In genomic region chr3:92920364-92920763, GRCm38 (mm10) we compare ENCODE assay signal across 11 mouse cellular contexts. TPM values are rescaled to one million over a fixed set of nuclear protein-coding genes. Genes with fewer than 3 reads are reported as not detected.
A peak's percentile ranks its signal among the peaks of the same experiment; 100 is the strongest.
DNase-seq lines count a peak whose midpoint lies in the region; ATAC-seq and TF ChIP-seq lines count a peak whose summit lies in the region.
"Had no signal": no experiment of that assay in that cellular context is flagged by ENCODE, and none has a peak within 500 bp of the region (broad histone marks: within the 10 kb centered on the region; RNA-seq: fewer than 3 reads in every experiment).

No protein-coding gene starts in this region.

- DNase-seq in frontal cortex, postnatal 10 days (ENCODE audit: low spot score in 2 of 2) = no peak
- peak; percentile 19 for DNase-seq in midbrain, embryonic 10.5 days (ENCODE audit: low spot score)
- DNase-seq in adrenal gland, postnatal 25 days = peak; percentile 12
- no peak for DNase-seq in liver, postnatal 0 days
- DNase-seq in cerebellum, adult 11-12 months = no peak
- no peak for DNase-seq in gastrocnemius, postnatal 36 days

- no peak overlapping the region for H3K27ac ChIP-seq in midbrain, embryonic 10.5 days (replicated peaks)
- no peak overlapping the region for H3K27ac ChIP-seq in midbrain, embryonic 13.5 days
- H3K27ac ChIP-seq in liver, postnatal 0 days (ENCODE audit: low read depth) = no peak overlapping the region

- no peaks in the 10 kb centered on the region for H3K9me3 ChIP-seq in midbrain, embryonic 10.5 days (replicated peaks)
- H3K9me3 ChIP-seq in midbrain, embryonic 13.5 days = no peaks in the 10 kb centered on the region
- no peaks in the 10 kb centered on the region for H3K9me3 ChIP-seq in liver, postnatal 0 days (ENCODE audit: low read length)

- ATAC-seq in frontal cortex, adult (ENCODE audit: low TSS enrichment) = peak; percentile 94
- no peak for ATAC-seq in midbrain, embryonic 13.5 days
- ATAC-seq in liver, postnatal 0 days = no peak

- no peak for TF ChIP-seq EP300 in liver, postnatal 0 days (IDR thresholded peaks at IDR 0.05; ENCODE audit: low read depth)

- H3K4me2 ChIP-seq in midbrain, embryonic 13.5 days (replicated peaks) = no peak overlapping the region
- H3K4me2 ChIP-seq in liver, postnatal 0 days (ENCODE audit: low read depth, low read length) = no peak overlapping the region

- H3K4me3 ChIP-seq in midbrain, embryonic 10.5 days = no peak overlapping the region
- H3K4me3 ChIP-seq in midbrain, embryonic 13.5 days (replicated peaks) = no peak overlapping the region
- H3K4me3 ChIP-seq in liver, postnatal 0 days (ENCODE audit: low read depth, low read length) = no peak overlapping the region

- no peaks in the 10 kb centered on the region for H3K36me3 ChIP-seq in midbrain, embryonic 10.5 days
- H3K36me3 ChIP-seq in midbrain, embryonic 13.5 days = no peaks in the 10 kb centered on the region
- no peaks in the 10 kb centered on the region for H3K36me3 ChIP-seq in liver, postnatal 0 days (replicated peaks; ENCODE audit: insufficient read depth, low read length)
- H3K36me3 ChIP-seq: G1E had no signal

- H3K27me3 ChIP-seq in midbrain, embryonic 10.5 days (ENCODE audit: low read depth, poor library complexity, severe bottlenecking) = no peaks in the 10 kb centered on the region
- H3K27me3 ChIP-seq in midbrain, embryonic 13.5 days = no peaks in the 10 kb centered on the region
- H3K27me3 ChIP-seq in liver, postnatal 0 days (ENCODE audit: insufficient read depth, low read length) = no peaks in the 10 kb centered on the region

- no peak overlapping the region for H3K9ac ChIP-seq in midbrain, embryonic 13.5 days (replicated peaks)
- H3K9ac ChIP-seq in liver, postnatal 0 days (replicated peaks) = no peak overlapping the region

- intact Hi-C loops in gastrocnemius, postnatal 36 days (cut with DNase I) = no loop called here

- TF ChIP-seq CTCF in liver, postnatal 0 days (IDR thresholded peaks at IDR 0.05; ENCODE audit: low read depth) = peak; percentile 26; the same call in 1 of the 2 replicates

- peaks cover 8% of the 10 kb centered on the region for H3K4me1 ChIP-seq in midbrain, embryonic 10.5 days
- no peaks in the 10 kb centered on the region for H3K4me1 ChIP-seq in midbrain, embryonic 13.5 days (replicated peaks)
- no peaks in the 10 kb centered on the region for H3K4me1 ChIP-seq in liver, postnatal 0 days (ENCODE audit: insufficient read depth)

- 70% methylated on average over 4 of the region's 4 CpGs for WGBS in midbrain, embryonic 10.5 days
- 64% methylated on average over 4 of the region's 4 CpGs for WGBS in midbrain, embryonic 13.5 days
- WGBS in liver, postnatal 0 days (ENCODE audit: insufficient replicate concordance) = 62% methylated on average over 4 of the region's 4 CpGs

RNA-seq across cellular contexts. Expression of gene Lce3a, which starts 5.7 kb away (rescaled TPM):
- not detected in 2 replicates for polyA plus RNA-seq in midbrain, embryonic 10.5 days (2016; fragmentation: Nextera tagmentation; extraction: Ambion mirVana)
- polyA plus RNA-seq in midbrain, embryonic 13.5 days (2015; fragmentation: Nextera tagmentation; extraction: Ambion mirVana) = not detected in 2 replicates
- not detected in 2 replicates for total RNA-seq in adrenal gland, postnatal 25 days (2021)
- polyA plus RNA-seq in liver, postnatal 0 days (2015; fragmentation: Nextera tagmentation; extraction: Ambion mirVana) = not detected in 2 replicates
- not detected for total RNA-seq in gastrocnemius, postnatal 36 days (2021)
- total RNA-seq: G1E; liver, adult 2 months had no signal
- polyA plus RNA-seq: G1E; liver, adult 2 months; small intestine, adult 2 months had no signal

RNA-seq across cellular contexts. Expression of gene Lce3b, which starts 12.4 kb away (rescaled TPM):
- polyA plus RNA-seq in midbrain, embryonic 10.5 days (2016; fragmentation: Nextera tagmentation; extraction: Ambion mirVana) = not detected in 2 replicates
- polyA plus RNA-seq in midbrain, embryonic 13.5 days (2015; fragmentation: Nextera tagmentation; extraction: Ambion mirVana) = not detected in 2 replicates
- not detected in 2 replicates for total RNA-seq in adrenal gland, postnatal 25 days (2021)
- polyA plus RNA-seq in liver, postnatal 0 days (2015; fragmentation: Nextera tagmentation; extraction: Ambion mirVana) = not detected in 2 replicates
- not detected for total RNA-seq in gastrocnemius, postnatal 36 days (2021)
- total RNA-seq: G1E; liver, adult 2 months had no signal
- polyA plus RNA-seq: G1E; liver, adult 2 months; small intestine, adult 2 months had no signal

RNA-seq across cellular contexts. Expression of gene Lce3c, which starts 23.9 kb away (rescaled TPM):
- polyA plus RNA-seq in midbrain, embryonic 10.5 days (2016; fragmentation: Nextera tagmentation; extraction: Ambion mirVana) = not detected in 2 replicates
- not detected in 2 replicates for polyA plus RNA-seq in midbrain, embryonic 13.5 days (2015; fragmentation: Nextera tagmentation; extraction: Ambion mirVana)
- total RNA-seq in adrenal gland, postnatal 25 days (2021) = not detected in 2 replicates
- polyA plus RNA-seq in liver, postnatal 0 days (2015; fragmentation: Nextera tagmentation; extraction: Ambion mirVana) = not detected in 2 replicates
- not detected for total RNA-seq in gastrocnemius, postnatal 36 days (2021)
- total RNA-seq: G1E; liver, adult 2 months had no signal
- polyA plus RNA-seq: G1E; liver, adult 2 months; small intestine, adult 2 months had no signal

RNA-seq across cellular contexts. Expression of gene Lce3d, which starts 36.8 kb away (rescaled TPM):
- polyA plus RNA-seq in midbrain, embryonic 10.5 days (2016; fragmentation: Nextera tagmentation; extraction: Ambion mirVana) = not detected in 2 replicates
- polyA plus RNA-seq in midbrain, embryonic 13.5 days (2015; fragmentation: Nextera tagmentation; extraction: Ambion mirVana) = not detected in 2 replicates
- not detected in 2 replicates for total RNA-seq in adrenal gland, postnatal 25 days (2021)
- not detected in 2 replicates for polyA plus RNA-seq in liver, postnatal 0 days (2015; fragmentation: Nextera tagmentation; extraction: Ambion mirVana)
- not detected for total RNA-seq in gastrocnemius, postnatal 36 days (2021)
- total RNA-seq: G1E; liver, adult 2 months had no signal
- polyA plus RNA-seq: G1E; liver, adult 2 months; small intestine, adult 2 months had no signal

RNA-seq across cellular contexts. Expression of gene Lce3e, which starts 46.5 kb away (rescaled TPM):
- polyA plus RNA-seq in midbrain, embryonic 10.5 days (2016; fragmentation: Nextera tagmentation; extraction: Ambion mirVana) = not detected in 2 replicates
- not detected in 2 replicates for polyA plus RNA-seq in midbrain, embryonic 13.5 days (2015; fragmentation: Nextera tagmentation; extraction: Ambion mirVana)
- total RNA-seq in adrenal gland, postnatal 25 days (2021) = not detected in 2 replicates
- polyA plus RNA-seq in liver, postnatal 0 days (2015; fragmentation: Nextera tagmentation; extraction: Ambion mirVana) = not detected in 2 replicates
- not detected for total RNA-seq in gastrocnemius, postnatal 36 days (2021)
- total RNA-seq: G1E; liver, adult 2 months had no signal
- polyA plus RNA-seq: G1E; liver, adult 2 months; small intestine, adult 2 months had no signal

Comparison
In these comparisons a context has a peak if more than half of its experiments do, and no peak if none do; other contexts are left out.
1. DNase-seq: peak in midbrain, embryonic 10.5 days (single experiment) and adrenal gland, postnatal 25 days (single experiment); none in frontal cortex, postnatal 10 days (0 of 2), liver, postnatal 0 days (single experiment), cerebellum, adult 11-12 months (single experiment) and gastrocnemius, postnatal 36 days (0 of 2).